Mouse (Mus musculus) stomach, embryonic 14.5 days (tissue): ENCODE results near the gene Btbd7. TPM values are rescaled to one million over a fixed set of nuclear protein-coding genes. Genes with fewer than 3 reads are reported as not detected.

Source experiments
- ATAC-seq: fragments of 200-750 bp; cut with Nextera tagmentation; 2 replicates; pipeline ENCODE4 v1.8.0; 2017; ENCODE audit warnings: low read depth, moderate TSS enrichment; ENCODE audit not compliant: insufficient number of reproducible peaks, insufficient read depth, low FRiP score
- H3K27ac ChIP-seq: fragments of 300-500 bp; sonication (generic); 2 replicates; pipeline ENCODE4 v1.5.1; 2014; ENCODE audit warnings: mild to moderate bottlenecking, low read length, moderate library complexity, mixed read lengths
- H3K27me3 ChIP-seq: fragments of 300-500 bp; sonication (generic); 2 replicates; pipeline ENCODE4 v1.6.1; 2014; ENCODE audit warnings: low read length, control low read depth, mixed read lengths; ENCODE audit not compliant: control insufficient read depth, insufficient read depth
- H3K36me3 ChIP-seq: fragments of 300-500 bp; sonication (generic); 2 replicates; pipeline ENCODE4 v1.6.1; 2014; ENCODE audit warnings: mild to moderate bottlenecking, control low read depth, low read length, moderate library complexity, mixed read lengths; ENCODE audit not compliant: control insufficient read depth, insufficient read depth
- H3K4me1 ChIP-seq: fragments of 300-500 bp; sonication (generic); 2 replicates; pipeline ENCODE4 v1.6.1; 2014; ENCODE audit warnings: low read length, control low read depth, mixed read lengths; ENCODE audit not compliant: control insufficient read depth, insufficient read depth
- H3K4me2 ChIP-seq: fragments of 300-500 bp; sonication (generic); replicated peaks from 2 replicates; pipeline ENCODE4 v1.6.1; 2014; ENCODE audit warnings: low read depth, low read length, control low read depth
- H3K4me3 ChIP-seq: fragments of 300-500 bp; sonication (generic); 2 replicates; pipeline ENCODE4 v1.5.1; 2014; ENCODE audit warnings: low read depth, low read length, control low read depth
- H3K9ac ChIP-seq: fragments of 300-500 bp; sonication (generic); replicated peaks from 2 replicates; pipeline ENCODE4 v1.6.1; 2014; ENCODE audit warnings: low read depth, mild to moderate bottlenecking, control low read depth, low read length, moderate library complexity, mixed read lengths
- H3K9me3 ChIP-seq: fragments of 300-500 bp; sonication (generic); 2 replicates; pipeline ENCODE4 v1.6.1; 2016; ENCODE audit warnings: low read depth, low read length, control low read depth; ENCODE audit not compliant: control insufficient read depth
- WGBS: fragments of 180-500 bp; shearing (Covaris S2); extraction: QIAGEN DNeasy Blood & Tissue Kit; methylation state at CpG from one replicate; pipeline ENCODE4 v1.1.7; 2014; 5-methylcytosine and 5-hydroxymethylcytosine counted together
- polyA plus RNA-seq: library from polyadenylated mRNA; unstranded; fragments of >200 nt; fragmentation: Nextera tagmentation; extraction: Ambion mirVana; gene quantifications from 2 replicates; pipeline ENCODE4 v1.2.1, GENCODE M21; 2014

Btbd7 gene
- polyA plus RNA-seq = 29.2 and 29.5 TPM in 2 replicates

- H3K36me3 ChIP-seq = no peaks in the 10 kb centered on the region
- whole genome bisulfite sequencing = under 1% methylated on average over 92 of the region's 95 CpGs
- peak; percentile 94 for ATAC-seq
- H3K4me2 ChIP-seq = peak within 1 kb of the TSS; percentile 78
- H3K9me3 ChIP-seq = no peaks in the 10 kb centered on the region
- H3K4me3 ChIP-seq = peak within 1 kb of the TSS; percentile 80
- H3K27me3 ChIP-seq = no peaks in the 10 kb centered on the region
- H3K27ac ChIP-seq = peak within 1 kb of the TSS; percentile 96
- H3K9ac ChIP-seq = peak within 1 kb of the TSS; percentile 89
- H3K4me1 ChIP-seq = peaks cover 14% of the 10 kb centered on the region
Measured at GRCm38 (mm10) chr12:102878031-102878823, at the start of gene Btbd7. Btbd7 (minus strand) TSS chr12:102878471.

- no peak overlapping the region for H3K27ac ChIP-seq
- H3K4me2 ChIP-seq = no peak overlapping the region
- H3K36me3 ChIP-seq = no peaks in the 10 kb centered on the region
- H3K9ac ChIP-seq = no peak overlapping the region
- no peaks in the 10 kb centered on the region for H3K27me3 ChIP-seq
- no peak for ATAC-seq
- no peak overlapping the region for H3K4me3 ChIP-seq
- H3K4me1 ChIP-seq = no peaks in the 10 kb centered on the region
- WGBS = 87% methylated on average over 2 of the region's 2 CpGs
- no peaks in the 10 kb centered on the region for H3K9me3 ChIP-seq
Measured at GRCm38 (mm10) chr12:102916073-102916472, 37.8 kb upstream of the Btbd7 start.

DNA sequence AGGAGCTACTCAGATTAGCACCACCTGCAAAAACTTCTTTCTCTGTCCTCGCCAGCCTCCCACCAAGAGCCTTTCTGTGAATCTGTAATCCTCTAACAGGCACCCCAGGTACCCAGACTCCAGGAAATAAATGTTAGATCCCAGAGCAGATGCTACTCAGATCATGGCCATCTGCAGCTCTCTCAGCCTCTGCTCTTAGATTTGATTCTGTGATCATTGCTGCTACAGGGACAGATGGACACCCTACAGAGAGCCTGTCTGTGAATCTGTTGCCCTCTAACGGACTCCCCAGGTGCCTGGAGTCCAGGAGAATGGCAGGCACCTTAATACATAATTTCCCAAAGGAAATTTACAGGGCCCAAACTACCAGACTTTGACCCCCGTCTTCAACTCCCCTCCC is 29.9 kb upstream of the Btbd7 start:
- WGBS = 49% methylated on average over 3 of the region's 3 CpGs

GRCm38 (mm10) chr12:102899091-102899490 is 20.8 kb upstream of the Btbd7 start, which contains the start of gene Cox8c:
Cox8c (plus strand) TSS chr12:102899316.
- no peaks in the 10 kb centered on the region for H3K27me3 ChIP-seq
- H3K4me1 ChIP-seq = no peaks in the 10 kb centered on the region
- no peak within 1 kb of the TSS for H3K27ac ChIP-seq
- no peak for ATAC-seq
- H3K9ac ChIP-seq = no peak within 1 kb of the TSS
- WGBS = 95% methylated on average over 17 of the region's 17 CpGs
- no peak within 1 kb of the TSS for H3K4me3 ChIP-seq
- no peaks in the 10 kb centered on the region for H3K36me3 ChIP-seq
- no peaks in the 10 kb centered on the region; the same call in 1 of the 2 replicates for H3K9me3 ChIP-seq
- no peak within 1 kb of the TSS for H3K4me2 ChIP-seq

More for the DNA sequence above, 29.9 kb upstream of the Btbd7 start:
- H3K4me2 ChIP-seq = no peak overlapping the region
- no peak overlapping the region for H3K9ac ChIP-seq
- no peaks in the 10 kb centered on the region for H3K36me3 ChIP-seq
- no peaks in the 10 kb centered on the region for H3K9me3 ChIP-seq
- no peak for ATAC-seq
- no peaks in the 10 kb centered on the region for H3K4me1 ChIP-seq
- H3K27me3 ChIP-seq = no peaks in the 10 kb centered on the region
- no peak overlapping the region for H3K27ac ChIP-seq
- H3K4me3 ChIP-seq = no peak overlapping the region

DNA sequence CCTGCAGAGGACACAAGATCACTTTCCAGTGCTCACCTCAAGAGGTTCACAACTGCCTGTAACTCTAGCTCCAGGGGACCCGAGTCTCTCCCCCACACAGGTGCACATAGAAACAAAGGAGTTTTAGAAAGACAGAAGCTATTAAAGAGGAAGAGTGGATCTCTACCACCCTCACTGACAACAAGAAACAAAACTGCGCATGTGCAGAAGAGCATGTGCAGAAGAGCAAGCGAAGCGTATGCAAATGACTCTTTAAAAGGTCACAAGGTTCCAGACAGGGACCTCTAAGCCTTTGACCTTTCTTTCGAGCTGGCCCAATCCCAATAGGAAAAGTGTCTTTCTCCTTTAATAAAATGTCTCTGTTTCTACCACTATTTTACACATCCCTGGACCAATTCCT is 10.3 kb upstream of the Btbd7 start:
- no peak overlapping the region for H3K27ac ChIP-seq
- no peaks in the 10 kb centered on the region for H3K27me3 ChIP-seq
- 67% methylated on average over 5 of the region's 5 CpGs for WGBS
- ATAC-seq = no peak
- no peak overlapping the region for H3K9ac ChIP-seq
- H3K4me1 ChIP-seq = no peaks in the 10 kb centered on the region
- no peaks in the 10 kb centered on the region for H3K36me3 ChIP-seq
- no peak overlapping the region for H3K4me2 ChIP-seq
- H3K4me3 ChIP-seq = no peak overlapping the region
- H3K9me3 ChIP-seq = no peaks in the 10 kb centered on the region

GRCm38 (mm10) chr12:102887366-102887765 is 9.1 kb upstream of the Btbd7 start:
- Histone ChIP-seq H3K36me3 (no peaks in the 10 kb centered on the region), H3K27ac (no peak overlapping the region), H3K4me2 (no peak overlapping the region), H3K27me3 (no peaks in the 10 kb centered on the region), H3K9ac (no peak overlapping the region), H3K9me3 (no peaks in the 10 kb centered on the region), H3K4me3 (no peak overlapping the region), H3K4me1 (no peaks in the 10 kb centered on the region)
- ATAC-seq = no peak
- WGBS = 68% methylated on average over 10 of the region's 10 CpGs

DNA sequence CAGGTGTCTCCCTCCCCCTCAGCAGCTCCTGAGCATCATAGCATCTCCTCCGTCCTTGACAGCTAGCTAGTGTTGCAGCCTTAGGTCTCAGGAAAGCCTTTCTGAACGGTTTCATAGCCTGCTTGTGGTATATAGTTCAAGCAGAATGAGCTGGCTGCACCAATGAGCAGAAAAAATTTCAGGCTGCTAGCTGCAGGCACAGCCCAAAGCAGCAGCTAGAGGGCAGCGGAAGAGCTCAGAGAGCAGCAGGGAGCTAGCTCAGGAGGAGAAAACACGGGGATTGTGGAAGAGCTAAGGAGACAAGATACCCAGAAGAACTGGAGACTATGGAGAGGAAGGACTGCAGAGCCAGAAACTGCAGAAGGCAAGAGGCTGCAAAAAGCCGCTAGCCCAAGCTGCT is 7.5 kb upstream of the Btbd7 start:
- Histone ChIP-seq H3K9ac (no peak overlapping the region), H3K27ac (no peak overlapping the region), H3K4me2 (no peak overlapping the region), H3K36me3 (no peaks in the 10 kb centered on the region), H3K4me3 (no peak overlapping the region), H3K4me1 (no peaks in the 10 kb centered on the region), H3K27me3 (no peaks in the 10 kb centered on the region), H3K9me3 (no peaks in the 10 kb centered on the region)
- ATAC-seq = 0 out of 2 replicates have a peak, but pooled peaks have one; percentile 46
- 22% methylated on average over 5 of the region's 5 CpGs for WGBS

DNA sequence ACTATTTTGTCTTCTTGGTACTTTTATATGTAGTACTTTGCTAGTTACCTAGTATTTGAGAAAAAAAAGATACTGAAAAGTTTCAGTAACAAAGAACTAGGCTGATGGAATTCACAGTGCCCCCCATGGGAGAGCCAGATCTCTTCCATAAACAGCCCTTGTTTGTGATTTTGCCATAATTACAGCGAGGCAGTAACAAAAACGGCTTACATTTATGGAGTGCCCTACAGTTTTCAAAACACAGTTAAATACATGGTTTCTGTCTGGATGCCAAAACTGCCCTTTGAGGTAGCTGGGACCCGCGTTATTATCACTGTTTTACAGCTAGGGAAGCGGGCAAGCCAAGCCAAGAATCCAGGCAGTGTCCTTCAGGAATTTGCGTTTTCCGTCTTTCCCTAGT is 630 bp upstream of the Btbd7 start:
- 24% methylated on average over 7 of the region's 7 CpGs for WGBS
- Histone ChIP-seq H3K4me1 (peaks cover 14% of the 10 kb centered on the region), H3K27ac (peak overlapping the region; percentile 96; the same call in 1 of the 2 replicates), H3K9ac (peak overlapping the region; percentile 89), H3K27me3 (no peaks in the 10 kb centered on the region), H3K4me2 (peak overlapping the region; percentile 52), H3K9me3 (no peaks in the 10 kb centered on the region), H3K36me3 (no peaks in the 10 kb centered on the region), H3K4me3 (peak overlapping the region; percentile 80)
- ATAC-seq = no peak
